Comparison of ENCODE assay signal across 9 mouse cellular contexts in the genomic region with DNA sequence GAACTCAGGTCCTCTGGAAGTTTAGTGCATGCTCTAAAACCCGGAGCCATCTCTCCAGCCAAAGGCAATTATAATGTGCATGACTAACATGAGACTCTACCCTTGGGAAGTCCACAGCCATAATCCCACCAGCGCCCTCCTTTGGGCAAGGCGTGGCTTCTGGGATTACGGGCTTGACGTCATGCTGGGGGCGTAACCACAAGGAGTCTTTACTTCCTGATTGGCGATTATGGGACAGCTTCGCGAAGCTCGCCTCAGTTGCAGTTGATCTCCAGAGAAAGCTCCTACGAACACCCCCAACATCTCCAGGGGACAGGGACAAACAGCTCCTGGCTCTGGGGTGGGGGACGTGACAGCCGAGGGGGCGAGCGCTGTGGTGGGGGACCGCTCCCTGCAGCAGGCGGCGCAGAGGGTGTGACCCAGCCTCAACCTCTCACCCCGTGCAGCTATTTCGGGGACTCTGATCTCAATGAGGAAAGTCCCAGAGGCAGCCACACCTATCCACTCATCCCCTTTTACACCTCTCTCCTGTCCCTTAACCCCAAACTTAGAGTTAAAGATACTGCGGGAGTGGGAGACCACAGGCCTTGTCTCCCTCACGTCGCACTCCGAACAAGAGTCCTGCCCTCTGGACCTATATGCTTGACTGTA. TPM values are rescaled to one million over a fixed set of nuclear protein-coding genes. Genes with fewer than 3 reads are reported as not detected.
A peak's percentile ranks its signal among the peaks of the same experiment; 100 is the strongest.
DNase-seq lines count a peak whose midpoint lies in the region; ATAC-seq lines count a peak whose summit lies in the region.
"Had no signal": no experiment of that assay in that cellular context is flagged by ENCODE, and none has a peak within 500 bp of the region (broad histone marks: within the 10 kb centered on the region; RNA-seq: fewer than 3 reads in every experiment).

No protein-coding gene starts in this region.

- intact Hi-C loops in heart, postnatal 36 days (cut with DNase I), result loop anchor here (5.0 kb wide), 2 partner anchors 102 to 267 kb away; no protein-coding TSS in a partner anchor

- no peaks in the 10 kb centered on the region for H3K27me3 ChIP-seq in heart, embryonic 14.5 days (ENCODE audit: control insufficient read depth, insufficient read depth, low read length)
- H3K27me3 ChIP-seq in hindbrain, embryonic 12.5 days, result 0 out of 2 replicates have a peak, but pooled peaks cover 11% of the 10 kb centered on the region
- no peaks in the 10 kb centered on the region for H3K27me3 ChIP-seq in midbrain, embryonic 14.5 days (ENCODE audit: control insufficient read depth, insufficient read depth, low read length)

- peak overlapping the region; percentile 12 for H3K9ac ChIP-seq in heart, embryonic 14.5 days (ENCODE audit: low read length)
- no peak overlapping the region for H3K9ac ChIP-seq in hindbrain, embryonic 12.5 days
- no peak overlapping the region for H3K9ac ChIP-seq in midbrain, embryonic 14.5 days (replicated peaks; ENCODE audit: low read length)

- H3K36me3 ChIP-seq in heart, embryonic 14.5 days (ENCODE audit: control insufficient read depth, insufficient read depth, low read length), result no peaks in the 10 kb centered on the region
- no peaks in the 10 kb centered on the region for H3K36me3 ChIP-seq in hindbrain, embryonic 12.5 days
- no peaks in the 10 kb centered on the region for H3K36me3 ChIP-seq in midbrain, embryonic 14.5 days (ENCODE audit: control insufficient read depth, insufficient read depth, low read length)

- no peak for DNase-seq in heart, postnatal 36 days
- peak; percentile 85 for DNase-seq in R1 (ENCODE audit: low read depth, low spot score)
- peak; percentile 45 for DNase-seq in midbrain, embryonic 14.5 days
- DNase-seq in urinary bladder, adult 2 months (ENCODE audit: low spot score), result no peak
- no peak for DNase-seq in cerebellum, postnatal 4 days (ENCODE audit: low spot score in 2 of 2)
- no peak for DNase-seq in layer of hippocampus, adult 18-20 months (ENCODE audit: low spot score in 2 of 2)

- WGBS in heart, embryonic 14.5 days, result 20% methylated on average over 24 of the region's 24 CpGs
- 24% methylated on average over 24 of the region's 24 CpGs for WGBS in hindbrain, embryonic 12.5 days
- WGBS in midbrain, embryonic 14.5 days, result 21% methylated on average over 24 of the region's 24 CpGs

- no peaks in the 10 kb centered on the region for H3K9me3 ChIP-seq in heart, embryonic 14.5 days (ENCODE audit: control insufficient read depth, low read length)
- no peaks in the 10 kb centered on the region for H3K9me3 ChIP-seq in hindbrain, embryonic 12.5 days (replicated peaks)
- H3K9me3 ChIP-seq in midbrain, embryonic 14.5 days (ENCODE audit: control insufficient read depth, low read length), result no peaks in the 10 kb centered on the region
- H3K9me3 ChIP-seq: megakaryocyte, embryonic 14.5 days had no signal

- H3K4me1 ChIP-seq in heart, embryonic 14.5 days (ENCODE audit: control insufficient read depth in 2 of 2, insufficient read depth in 2 of 2, low read length in 2 of 2), result peaks cover 27 to 35% of the 10 kb centered on the region in 2 experiments
- peaks cover 20% of the 10 kb centered on the region for H3K4me1 ChIP-seq in hindbrain, embryonic 12.5 days
- peaks cover 8% of the 10 kb centered on the region for H3K4me1 ChIP-seq in midbrain, embryonic 14.5 days (ENCODE audit: control insufficient read depth, insufficient read depth, low read length)

- H3K4me2 ChIP-seq in heart, embryonic 14.5 days (ENCODE audit: low read length), result peak overlapping the region; percentile 52
- peak overlapping the region; percentile 40 for H3K4me2 ChIP-seq in hindbrain, embryonic 12.5 days (replicated peaks)
- H3K4me2 ChIP-seq in midbrain, embryonic 14.5 days (ENCODE audit: low read length), result peak overlapping the region; percentile 35; the same call in 1 of the 2 replicates

- H3K27ac ChIP-seq in heart, embryonic 14.5 days (replicated peaks in 1 of 2; ENCODE audit: control insufficient read depth in 1 of 2, insufficient read depth in 1 of 2, low read depth in 2 of 2, low read length in 2 of 2), result no peak overlapping the region
- H3K27ac ChIP-seq in hindbrain, embryonic 12.5 days, result no peak overlapping the region
- H3K27ac ChIP-seq in midbrain, embryonic 14.5 days (replicated peaks; ENCODE audit: low read depth, low read length), result no peak overlapping the region

- peak overlapping the region; percentile 15 to 19; a peak in 2 of 4 replicates for H3K4me3 ChIP-seq in heart, embryonic 14.5 days (ENCODE audit: control insufficient read depth in 1 of 2, insufficient read depth in 1 of 2, low read depth in 1 of 2, low read length in 2 of 2)
- peak overlapping the region; percentile 15; the same call in 1 of the 2 replicates for H3K4me3 ChIP-seq in hindbrain, embryonic 12.5 days
- no peak overlapping the region for H3K4me3 ChIP-seq in midbrain, embryonic 14.5 days (replicated peaks; ENCODE audit: low read depth, low read length)

- no peak for ATAC-seq in heart, embryonic 14.5 days (ENCODE audit: insufficient number of reproducible peaks, insufficient read depth, low FRiP score, low read depth)
- ATAC-seq in hindbrain, embryonic 12.5 days (ENCODE audit: low FRiP score), result no peak
- no peak for ATAC-seq in midbrain, embryonic 14.5 days (ENCODE audit: low FRiP score, low TSS enrichment)

RNA-seq across cellular contexts. Expression of a gene that starts 23.9 kb away (rescaled TPM):
- polyA plus RNA-seq in heart, embryonic 14.5 days (2014; fragmentation: Nextera tagmentation; extraction: Ambion mirVana), result 0.18 and 0.74 TPM in 2 replicates
- total RNA-seq in heart, postnatal 36 days (2021), result under 1 TPM; 0.31 to 0.60 TPM
- 0.08 TPM in 1 of 2 replicates, not detected in the other for polyA plus RNA-seq in hindbrain, embryonic 12.5 days (2016; fragmentation: Nextera tagmentation; extraction: Ambion mirVana)
- polyA plus RNA-seq in midbrain, embryonic 14.5 days (2014; fragmentation: Nextera tagmentation; extraction: Ambion mirVana), result 0.08 TPM in 1 of 2 replicates, not detected in the other
- 1.3 and 1.8 TPM in 2 replicates for polyA plus RNA-seq in urinary bladder, adult 2 months (2012; rRNA removed)
- total RNA-seq in layer of hippocampus, adult 18-20 months (2021), result under 1 TPM; 0.13 to 0.35 TPM

RNA-seq across cellular contexts. Expression of a gene that starts 27.6 kb away (rescaled TPM):
- polyA plus RNA-seq in heart, embryonic 14.5 days (2014; fragmentation: Nextera tagmentation; extraction: Ambion mirVana), result 40.9 and 44.9 TPM in 2 replicates
- 10 to 100 TPM; 42.3 to 46.4 TPM for total RNA-seq in heart, postnatal 36 days (2021)
- polyA plus RNA-seq in hindbrain, embryonic 12.5 days (2016; fragmentation: Nextera tagmentation; extraction: Ambion mirVana), result 29.6 and 33.8 TPM in 2 replicates
- 41.9 and 47.5 TPM in 2 replicates for polyA plus RNA-seq in midbrain, embryonic 14.5 days (2014; fragmentation: Nextera tagmentation; extraction: Ambion mirVana)
- polyA plus RNA-seq in urinary bladder, adult 2 months (2012; rRNA removed), result 44.0 and 44.7 TPM in 2 replicates
- total RNA-seq in layer of hippocampus, adult 18-20 months (2021), result 10 to 100 TPM; 53.1 to 60.5 TPM

Comparison
In these comparisons a context has a peak if more than half of its experiments do, and no peak if none do; other contexts are left out.
1. DNase-seq: peak in R1 (single experiment) and midbrain, embryonic 14.5 days (single experiment); none in heart, postnatal 36 days (0 of 2), urinary bladder, adult 2 months (single experiment), cerebellum, postnatal 4 days (0 of 2) and layer of hippocampus, adult 18-20 months (0 of 2).
2. Peak in every context shown above with its lines, with median percentiles within 50 percentile points of each other: H3K4me2 ChIP-seq.